Mouse (Mus musculus): ENCODE results near the gene Kctd18. TPM values are rescaled to one million over a fixed set of nuclear protein-coding genes. Genes with fewer than 3 reads are reported as not detected.

Gene Kctd18
- polyA plus RNA-seq (2021; fragmentation: Nextera tagmentation), result 6.4 and 6.7 TPM in 2 replicates
- long read RNA-seq, experiment 1, transcript Kctd18-202 (7 exons, 2,512 nt), result major isoform, 16 of 41 reads
- long read RNA-seq, experiment 1, partial matches to known transcripts, result 3 of 41 reads
- long read RNA-seq, experiment 1, other reads (novel, unspliced or antisense), result 14 of 41 reads
- long read RNA-seq, experiment 2, full-length matches to known transcripts, result 6 of 13 reads
- long read RNA-seq, experiment 2, partial matches to known transcripts, result 3 of 13 reads
- long read RNA-seq, experiment 2, other reads (novel, unspliced or antisense), result 4 of 13 reads

DNA sequence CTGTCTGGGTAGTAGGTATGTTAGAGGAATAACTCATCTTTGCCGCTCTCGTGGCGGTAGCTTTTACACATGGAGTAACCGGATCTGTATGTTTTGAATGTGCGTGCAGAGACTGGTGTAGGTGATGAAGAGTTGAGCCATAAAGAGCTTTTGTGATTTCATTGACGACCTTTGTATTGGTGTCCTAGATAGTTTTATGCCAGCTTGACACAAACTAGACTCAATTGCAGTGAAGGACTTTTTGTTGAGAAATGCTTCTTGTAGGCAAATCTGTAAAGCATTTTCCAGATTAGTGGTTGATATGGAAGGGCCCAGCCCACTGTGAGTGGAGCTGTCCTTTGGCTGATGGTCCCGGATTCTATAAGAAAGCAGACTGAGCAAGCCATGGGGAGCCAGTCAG, at the start of gene Kctd18:
Kctd18 (minus strand) TSS at position 101 of the 400 bp plus-strand sequence.

DNA sequence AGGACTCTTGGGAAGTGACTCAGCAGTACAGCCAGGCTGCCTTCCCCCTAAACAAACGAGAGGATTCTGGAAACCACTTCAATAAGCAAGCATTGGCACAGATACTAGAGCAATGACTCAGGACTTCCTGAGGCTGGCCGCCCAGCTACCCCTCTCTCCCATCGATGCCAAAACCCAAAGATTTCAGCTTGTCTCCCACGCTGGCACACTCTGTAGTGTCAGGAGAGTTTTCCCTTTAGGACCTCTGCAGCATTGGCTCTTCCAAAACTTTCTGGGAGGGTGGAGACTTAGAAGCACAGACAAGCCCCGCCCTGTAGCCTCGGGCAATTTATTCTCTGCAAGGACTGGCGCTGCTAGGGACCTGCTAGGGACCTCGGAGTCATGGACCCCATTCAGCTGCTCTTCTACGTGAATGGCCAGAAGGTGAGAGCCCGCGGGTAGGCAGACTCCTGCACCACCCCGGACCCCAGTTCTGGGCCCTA, 10.9 kb upstream of the Kctd18 start, which contains the start of gene Aox1:
Aox1 (plus strand) TSS at position 296 of the 482 bp plus-strand sequence.

DNA sequence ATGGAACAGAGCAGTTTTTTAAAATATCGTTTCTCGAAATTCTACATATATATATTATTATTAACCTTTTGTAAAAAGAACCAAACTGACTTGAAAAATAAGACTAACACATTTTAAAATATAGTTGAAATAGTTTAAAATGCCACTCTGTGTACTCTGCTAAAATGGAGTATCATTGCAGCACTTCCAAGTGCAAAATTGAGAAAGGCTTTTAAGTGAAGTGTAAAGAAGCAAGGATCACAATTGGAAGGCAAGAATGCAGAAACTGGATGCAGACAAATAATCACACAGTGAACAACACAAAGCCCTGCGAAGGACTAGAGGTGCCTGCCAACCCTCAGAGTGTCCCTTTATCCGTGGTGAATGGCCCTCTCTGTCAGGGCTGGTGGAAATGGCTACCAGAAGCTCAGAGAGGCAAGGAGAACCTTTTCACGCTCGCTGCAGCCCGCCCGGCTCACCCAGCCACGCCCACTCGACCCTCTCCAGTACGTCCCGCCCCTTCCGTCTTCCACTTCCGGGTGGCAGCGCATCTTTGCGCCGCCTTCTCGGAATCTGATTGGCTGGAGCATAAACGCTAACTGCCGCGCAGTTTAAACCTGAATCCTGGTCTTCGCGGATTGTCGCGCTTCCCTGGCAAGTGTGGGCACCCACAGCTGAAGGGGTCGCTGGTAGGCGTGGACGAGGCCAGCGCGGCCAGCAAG, 23.2 kb downstream of the Kctd18 start, which contains the start of gene Sgo2a:
Sgo2a (plus strand) TSS at position 540 of the 701 bp plus-strand sequence.

Other genes with a start within 250 kb of the Kctd18 start
- gene Spats2l, start 244.8 kb downstream of the Kctd18 start, polyA plus RNA-seq (2021; fragmentation: Nextera tagmentation), result 33.2 and 39.7 TPM in 2 replicates
- 0.50 and 0.54 TPM in 2 replicates for gene Sgo2a, start 23.0 kb downstream of the Kctd18 start, polyA plus RNA-seq (2021; fragmentation: Nextera tagmentation)
- gene Aox1, start 11.0 kb upstream of the Kctd18 start, polyA plus RNA-seq (2021; fragmentation: Nextera tagmentation), result 0.39 and 0.59 TPM in 2 replicates
- 0.47 and 0.67 TPM in 2 replicates for gene Aox3, start 94.2 kb upstream of the Kctd18 start, polyA plus RNA-seq (2021; fragmentation: Nextera tagmentation)
- gene Aox4, start 191.4 kb upstream of the Kctd18 start, polyA plus RNA-seq (2021; fragmentation: Nextera tagmentation), result 0.15 and 0.34 TPM in 2 replicates

Data from left cerebral cortex, adult 6 months (tissue).